Mouse (Mus musculus): ENCODE measurements around the gene Macrod2.

Macrod2 gene

GRCm38 (mm10) chr2:141522081-141522480 lies 1127.0 kb downstream of the Macrod2 start:
- DNase-seq: no peak

- DNase-seq: no peak
These were observed 1150.8 kb downstream of the Macrod2 start for GRCm38 (mm10) chr2:141545877-141546276.

GRCm38 (mm10) chr2:141551701-141552100 lies 1156.6 kb downstream of the Macrod2 start:
- DNase-seq: no peak

- no peak for DNase-seq
These were observed 1161.6 kb downstream of the Macrod2 start for GRCm38 (mm10) chr2:141556747-141557146.

GRCm38 (mm10) chr2:141558242-141558827 lies 1163.2 kb downstream of the Macrod2 start:
- DNase-seq: no peak

- no peak for DNase-seq
These were observed 1170.9 kb downstream of the Macrod2 start for GRCm38 (mm10) chr2:141565986-141566385.

- DNase-seq: no peak
These were observed 1176.3 kb downstream of the Macrod2 start for GRCm38 (mm10) chr2:141571360-141571759.

GRCm38 (mm10) chr2:141578206-141578605 lies 1183.1 kb downstream of the Macrod2 start:
- DNase-seq: no peak

GRCm38 (mm10) chr2:141582431-141582830 lies 1187.3 kb downstream of the Macrod2 start:
- DNase-seq: no peak

- no peak for DNase-seq
These were observed 1187.8 kb downstream of the Macrod2 start for GRCm38 (mm10) chr2:141582933-141583332.

GRCm38 (mm10) chr2:141587290-141587689 lies 1192.2 kb downstream of the Macrod2 start:
- DNase-seq: no peak

GRCm38 (mm10) chr2:141591326-141591725 lies 1196.2 kb downstream of the Macrod2 start:
- DNase-seq: no peak

- no peak for DNase-seq
These were observed 1199.7 kb downstream of the Macrod2 start for GRCm38 (mm10) chr2:141594811-141595210.

GRCm38 (mm10) chr2:141617721-141618120 lies 1222.6 kb downstream of the Macrod2 start:
- DNase-seq: no peak

GRCm38 (mm10) chr2:141618257-141618656 lies 1223.1 kb downstream of the Macrod2 start:
- no peak for DNase-seq

- DNase-seq: no peak
These were observed 1268.9 kb downstream of the Macrod2 start for GRCm38 (mm10) chr2:141664051-141664450.

GRCm38 (mm10) chr2:141672814-141673213 lies 1277.7 kb downstream of the Macrod2 start:
- no peak for DNase-seq

- no peak for DNase-seq
These were observed 1278.3 kb downstream of the Macrod2 start for GRCm38 (mm10) chr2:141673405-141673804.

- DNase-seq: no peak
These were observed 1302.4 kb downstream of the Macrod2 start for GRCm38 (mm10) chr2:141697541-141697940.

GRCm38 (mm10) chr2:141698320-141698719 lies 1303.2 kb downstream of the Macrod2 start:
- no peak for DNase-seq

GRCm38 (mm10) chr2:141700759-141701452 lies 1305.8 kb downstream of the Macrod2 start:
- no peak for DNase-seq

- DNase-seq: no peak
These were observed 1316.7 kb downstream of the Macrod2 start for GRCm38 (mm10) chr2:141711785-141712184.

- no peak for DNase-seq
These were observed 1317.2 kb downstream of the Macrod2 start for GRCm38 (mm10) chr2:141712265-141712664.

GRCm38 (mm10) chr2:141715061-141715460 lies 1320.0 kb downstream of the Macrod2 start:
- no peak for DNase-seq

GRCm38 (mm10) chr2:141722531-141722930 lies 1327.4 kb downstream of the Macrod2 start:
- no peak for DNase-seq

Data from kidney, adult 9 months (tissue).